Mouse (Mus musculus) MEL (cell line): ENCODE results near the gene Pigf. TPM values are rescaled to one million over a fixed set of nuclear protein-coding genes. Genes with fewer than 3 reads are reported as not detected.

ENCODE experiments used
- DNase-seq: peaks from one replicate; pipeline ENCODE4 v3.0.0; 2011; ENCODE audit warnings: low read depth, low spot score
- H3K27ac ChIP-seq: 2 replicates; pipeline ENCODE4 v1.5.1; 2012; ENCODE audit warnings: low read depth, mild to moderate bottlenecking, control low read depth, low read length, moderate library complexity; ENCODE audit not compliant: control insufficient read depth
- H3K27me3 ChIP-seq, 2 experiments: fragments of 150-350 bp in 1 of 2; sonication (generic) in 1 of 2; 2 replicates each; pipeline ENCODE4 v1.6.1; 2012; ENCODE audit warnings: low read length in 2 of 2, mild to moderate bottlenecking in 2 of 2, improper control_type of control experiment in 1 of 2, moderate library complexity in 1 of 2; ENCODE audit not compliant: insufficient read depth in 2 of 2, control insufficient read depth in 1 of 2
- H3K36me3 ChIP-seq, 2 experiments: 2 replicates each; pipeline ENCODE4 v1.6.1; 2012 to 2014; ENCODE audit warnings: low read length in 2 of 2, improper control_type of control experiment in 1 of 2, inconsistent platforms in 1 of 2, mild to moderate bottlenecking in 1 of 2; ENCODE audit not compliant: insufficient read depth in 2 of 2, control insufficient read depth in 1 of 2
- H3K4me1 ChIP-seq, 2 experiments: fragments of 150-350 bp in 1 of 2; sonication (generic) in 1 of 2; 2 replicates each; pipeline ENCODE4 v1.6.1; 2012; ENCODE audit warnings: low read length in 2 of 2, improper control_type of control experiment in 1 of 2, mild to moderate bottlenecking in 1 of 2; ENCODE audit not compliant: insufficient read depth in 2 of 2, control insufficient read depth in 1 of 2
- H3K4me3 ChIP-seq, 2 experiments: fragments of 150-350 bp in 1 of 2; sonication (generic) in 1 of 2; 2 replicates each; pipeline ENCODE4 v1.5.1; 2012; ENCODE audit warnings: low read depth in 2 of 2, low read length in 2 of 2, mild to moderate bottlenecking in 2 of 2, moderate library complexity in 2 of 2, control low read depth in 1 of 2, improper control_type of control experiment in 1 of 2; ENCODE audit not compliant: control insufficient read depth in 1 of 2, insufficient read depth in 1 of 2
- H3K79me2 ChIP-seq: 2 replicates; pipeline ENCODE4 v1.6.1; 2012; ENCODE audit warnings: mild to moderate bottlenecking, low read length, moderate library complexity; ENCODE audit not compliant: control insufficient read depth, poor library complexity, insufficient read depth
- H3K9ac ChIP-seq: 2 replicates; pipeline ENCODE4 v1.6.1; 2012; ENCODE audit warnings: low read depth, mild to moderate bottlenecking, control low read depth, low read length, moderate library complexity; ENCODE audit not compliant: control insufficient read depth, poor library complexity, severe bottlenecking
- H3K9me3 ChIP-seq: fragments of 150-350 bp; sonication (generic); replicated peaks from 2 replicates; pipeline ENCODE4 v1.6.1; 2012; ENCODE audit warnings: mild to moderate bottlenecking, low read length, improper control_type of control experiment, moderate library complexity; ENCODE audit not compliant: insufficient read depth
- BHLHE40 ChIP-seq: IDR thresholded peaks from 2 replicates; pipeline ENCODE4 v1.6.1; 2012; ENCODE audit warnings: low read depth, mild to moderate bottlenecking, inconsistent platforms, low read length, improper control_type of control experiment, borderline replicate concordance
- CTCF ChIP-seq, 3 experiments: IDR thresholded peaks in 2 of 3; conservative IDR thresholded peaks in 1 of 3; 2 replicates each; pipeline ENCODE4 v1.5.1; 2011 to 2012; ENCODE audit warnings: low read length in 3 of 3, low read depth in 2 of 3, mild to moderate bottlenecking in 2 of 3, improper control_type of control experiment in 1 of 3, inconsistent platforms in 1 of 3, mixed read lengths in 1 of 3, moderate library complexity in 1 of 3; ENCODE audit not compliant: control insufficient read depth in 1 of 3, insufficient read depth in 1 of 3, poor library complexity in 1 of 3, severe bottlenecking in 1 of 3
- E2F4 ChIP-seq: IDR thresholded peaks from 2 replicates; pipeline ENCODE4 v1.6.1; 2011; ENCODE audit warnings: low read depth, low read length, improper control_type of control experiment, borderline replicate concordance
- ELF1 ChIP-seq: IDR thresholded peaks from 2 replicates; pipeline ENCODE4 v1.6.1; 2014; ENCODE audit warnings: low read depth, mild to moderate bottlenecking, inconsistent platforms, low read length, improper control_type of control experiment, moderate library complexity
- EP300 ChIP-seq, 2 experiments: IDR thresholded peaks; 2 replicates each; pipeline ENCODE4 v1.6.1; 2011; ENCODE audit warnings: improper control_type of control experiment in 2 of 2, low read length in 2 of 2, low read depth in 1 of 2, mild to moderate bottlenecking in 1 of 2
- GABPA ChIP-seq: IDR thresholded peaks from 2 replicates; pipeline ENCODE4 v1.6.1; 2012; ENCODE audit warnings: low read depth, mild to moderate bottlenecking, inconsistent platforms, low read length, improper control_type of control experiment, moderate library complexity
- HCFC1 ChIP-seq: IDR thresholded peaks from 2 replicates; pipeline ENCODE4 v1.6.1; 2012; ENCODE audit warnings: low read depth, mild to moderate bottlenecking, inconsistent platforms, low read length, improper control_type of control experiment, moderate library complexity
- JUND ChIP-seq: IDR thresholded peaks from 2 replicates; pipeline ENCODE4 v1.6.1; 2011; ENCODE audit warnings: low read depth, mild to moderate bottlenecking, improper control_type of control experiment, low read length
- KAT2A ChIP-seq: conservative IDR thresholded peaks from 2 replicates; pipeline ENCODE4 v1.6.1; 2012; ENCODE audit warnings: low read depth, low read length, improper control_type of control experiment, inconsistent platforms
- MAFK ChIP-seq: IDR thresholded peaks from 2 replicates; pipeline ENCODE4 v1.6.1; 2011; ENCODE audit warnings: low read depth, mild to moderate bottlenecking, low read length, improper control_type of control experiment, borderline replicate concordance
- MAX ChIP-seq: IDR thresholded peaks from 2 replicates; pipeline ENCODE4 v1.6.1; 2011; ENCODE audit warnings: low read length, improper control_type of control experiment
- MEF2A ChIP-seq: IDR thresholded peaks from 2 replicates; pipeline ENCODE4 v1.6.1; 2014; ENCODE audit warnings: low read depth, mild to moderate bottlenecking, inconsistent platforms, low read length, improper control_type of control experiment; ENCODE audit not compliant: poor library complexity, insufficient replicate concordance, severe bottlenecking; ENCODE audit errors: extremely low read depth
- MYB ChIP-seq: IDR thresholded peaks from 2 replicates; pipeline ENCODE4 v1.6.1; 2011; ENCODE audit warnings: mild to moderate bottlenecking, low read depth, low read length, improper control_type of control experiment
- MYC ChIP-seq: IDR thresholded peaks from 2 replicates; pipeline ENCODE4 v1.6.1; 2011; ENCODE audit warnings: low read depth, mild to moderate bottlenecking, low read length, improper control_type of control experiment, moderate library complexity
- NELFE ChIP-seq: IDR thresholded peaks from 2 replicates; pipeline ENCODE4 v1.6.1; 2011; ENCODE audit warnings: low read depth, low read length, improper control_type of control experiment
- NRF1 ChIP-seq: IDR thresholded peaks from 2 replicates; pipeline ENCODE4 v1.6.1; 2014; ENCODE audit warnings: low read depth, mild to moderate bottlenecking, inconsistent platforms, low read length, improper control_type of control experiment, moderate library complexity; ENCODE audit not compliant: poor library complexity, insufficient read depth, severe bottlenecking
- POLR2A ChIP-seq, 2 experiments: IDR thresholded peaks; 2 replicates each; pipeline ENCODE4 v1.6.1; 2011 to 2012; ENCODE audit warnings: low read length in 2 of 2, mild to moderate bottlenecking in 2 of 2, control low read depth in 1 of 2, improper control_type of control experiment in 1 of 2, low read depth in 1 of 2, moderate library complexity in 1 of 2; ENCODE audit not compliant: control insufficient read depth in 1 of 2, insufficient read depth in 1 of 2, poor library complexity in 1 of 2
- POLR2AphosphoS5 ChIP-seq: IDR thresholded peaks from 2 replicates; pipeline ENCODE4 v1.6.1; 2012; ENCODE audit warnings: low read depth, borderline replicate concordance, mild to moderate bottlenecking, inconsistent platforms, low read length, moderate library complexity, mixed read lengths
- RAD21 ChIP-seq: IDR thresholded peaks from 2 replicates; pipeline ENCODE4 v1.6.1; 2011; ENCODE audit warnings: mild to moderate bottlenecking, low read depth, low read length, improper control_type of control experiment
- SIN3A ChIP-seq: IDR thresholded peaks from 2 replicates; pipeline ENCODE4 v1.6.1; 2012; ENCODE audit warnings: low read length, improper control_type of control experiment, inconsistent platforms
- SMC3 ChIP-seq: IDR thresholded peaks from 2 replicates; pipeline ENCODE4 v1.6.1; 2011; ENCODE audit warnings: low read depth, low read length, improper control_type of control experiment
- TAL1 ChIP-seq: IDR thresholded peaks from 2 replicates; pipeline ENCODE4 v1.6.1; 2012; ENCODE audit warnings: mild to moderate bottlenecking, inconsistent platforms, low read length, moderate library complexity, mixed read lengths
- TCF12 ChIP-seq: IDR thresholded peaks from 2 replicates; pipeline ENCODE4 v1.6.1; 2014; ENCODE audit warnings: low read depth, mild to moderate bottlenecking, inconsistent platforms, low read length, improper control_type of control experiment, moderate library complexity
- UBTF ChIP-seq: IDR thresholded peaks from 2 replicates; pipeline ENCODE4 v1.6.1; 2012; ENCODE audit warnings: low read depth, mild to moderate bottlenecking, inconsistent platforms, low read length, improper control_type of control experiment, moderate library complexity, borderline replicate concordance; ENCODE audit not compliant: insufficient read depth
- USF1 ChIP-seq: IDR thresholded peaks from 2 replicates; pipeline ENCODE4 v1.6.1; 2014; ENCODE audit warnings: low read depth, mild to moderate bottlenecking, inconsistent platforms, low read length, improper control_type of control experiment, moderate library complexity
- USF2 ChIP-seq, 2 experiments: IDR thresholded peaks; 2 replicates each; pipeline ENCODE4 v1.6.1; 2011 to 2012; ENCODE audit warnings: improper control_type of control experiment in 2 of 2, low read length in 2 of 2, borderline replicate concordance in 1 of 2, inconsistent platforms in 1 of 2, low read depth in 1 of 2, mild to moderate bottlenecking in 1 of 2; ENCODE audit not compliant: insufficient read depth in 1 of 2
- ZC3H11A ChIP-seq: IDR thresholded peaks from 2 replicates; pipeline ENCODE4 v1.6.1; 2012; ENCODE audit warnings: low read depth, mild to moderate bottlenecking, inconsistent platforms, low read length, improper control_type of control experiment
- ZNF384 ChIP-seq: IDR thresholded peaks from 2 replicates; pipeline ENCODE4 v1.6.1; 2012; ENCODE audit warnings: low read depth, mild to moderate bottlenecking, inconsistent platforms, low read length, improper control_type of control experiment
- polyA plus RNA-seq, 2 experiments: library from polyadenylated mRNA; stranded (reverse) in 1 of 2; unstranded in 1 of 2; fragments of >175 nt in 1 of 2; fragments of >200 nt in 1 of 2; gene quantifications; 2 replicates each; pipeline versions ENCODE4 v1.2.1 to v1.2.4; 2012; ENCODE audit warnings: low replicate concordance in 2 of 2, low read depth in 1 of 2; ENCODE audit not compliant: insufficient read length in 2 of 2, insufficient read depth in 1 of 2, missing spikeins in 1 of 2
- total RNA-seq: library from RNA; depleted of rRNA; stranded (reverse); fragments of 300-350 nt; gene quantifications from 2 replicates; pipeline ENCODE4 v1.2.3, GENCODE M21; 2012

Pigf gene
- total and polyA plus RNA-seq, 3 experiments = 19.2 to 24.8 TPM; not detected in 1

- Histone ChIP-seq H3K9me3 (no peaks in the 10 kb centered on the region), H3K27ac (no peak overlapping the region), H3K4me1 (no peaks in the 10 kb centered on the region), H3K4me3 (no peak overlapping the region), H3K27me3 (no peaks in the 10 kb centered on the region), H3K9ac (no peak overlapping the region), H3K36me3 (no peaks in the 10 kb centered on the region), H3K79me2 (no peaks in the 10 kb centered on the region)
- no peak for TF ChIP-seq GABPA
- no peak for TF ChIP-seq UBTF
- TF ChIP-seq HCFC1 = no peak
- no peak for TF ChIP-seq MAFK
- TF ChIP-seq KAT2A = no peak
- TF ChIP-seq SIN3A = no peak
- no peak for TF ChIP-seq RAD21
- no peak for TF ChIP-seq NRF1
- TF ChIP-seq E2F4 = no peak
- no peak for TF ChIP-seq TAL1
- TF ChIP-seq SMC3 = no peak
- no peak for TF ChIP-seq MAX
- no peak for TF ChIP-seq MYB
- no peak for TF ChIP-seq CTCF (IDR thresholded peaks at IDR 0.05 in 2 of 3, conservative IDR thresholded peaks at IDR 0.05 in 1 of 3; ENCODE audit: control insufficient read depth in 1 of 3, insufficient read depth in 1 of 3, low read depth in 2 of 3, low read length in 3 of 3, poor library complexity in 1 of 3, severe bottlenecking in 1 of 3)
- no peak for TF ChIP-seq EP300 (IDR thresholded peaks at IDR 0.05; ENCODE audit: low read depth in 1 of 2, low read length in 2 of 2)
- TF ChIP-seq ZC3H11A = no peak
- no peak for TF ChIP-seq ZNF384
- no peak for TF ChIP-seq MEF2A
- no peak for DNase-seq
These were observed 42.7 kb downstream of the Pigf start for GRCm38 (mm10) chr17:86982497-86982896.

- TF ChIP-seq MYC (no peak), ELF1 (no peak), TCF12 (no peak), BHLHE40 (no peak), USF2 (IDR thresholded peaks at IDR 0.05; ENCODE audit: borderline replicate concordance in 1 of 2, insufficient read depth in 1 of 2, low read depth in 1 of 2, low read length in 2 of 2) (no peak), GABPA (no peak), USF1 (no peak), HCFC1 (no peak), MYB (no peak), MAX (no peak), POLR2A (IDR thresholded peaks at IDR 0.05; ENCODE audit: control insufficient read depth in 1 of 2, insufficient read depth in 1 of 2, low read depth in 1 of 2, low read length in 2 of 2, poor library complexity in 1 of 2) (no peak), POLR2AphosphoS5 (no peak), ZNF384 (no peak), NELFE (no peak), JUND (no peak), CTCF (IDR thresholded peaks at IDR 0.05 in 2 of 3, conservative IDR thresholded peaks at IDR 0.05 in 1 of 3; ENCODE audit: control insufficient read depth in 1 of 3, insufficient read depth in 1 of 3, low read depth in 2 of 3, low read length in 3 of 3, poor library complexity in 1 of 3, severe bottlenecking in 1 of 3) (no peak), MAFK (no peak), SIN3A (no peak)
- TF ChIP-seq, all 39 proteins: peak for 0
- Histone ChIP-seq H3K4me1 (no peaks in the 10 kb centered on the region), H3K9me3 (no peaks in the 10 kb centered on the region), H3K27ac (no peak overlapping the region), H3K79me2 (no peaks in the 10 kb centered on the region), H3K27me3 (no peaks in the 10 kb centered on the region), H3K4me3 (no peak overlapping the region), H3K9ac (no peak overlapping the region), H3K36me3 (no peaks in the 10 kb centered on the region)
- DNase-seq = no peak
These were observed 43.5 kb downstream of the Pigf start for GRCm38 (mm10) chr17:86981701-86982100.
